Mouse (Mus musculus) limb, embryonic 11.5 days (tissue): ENCODE data around the gene Tk2. TPM values are rescaled to one million over a fixed set of nuclear protein-coding genes. Genes with fewer than 3 reads are reported as not detected.
A peak's percentile ranks its signal among the peaks of the same experiment; 100 is the strongest.

Source experiments
- ATAC-seq: fragments of 200-750 bp; cut with Nextera tagmentation; 2 replicates; pipeline ENCODE4 v1.8.0; 2017; ENCODE audit warnings: low read depth; ENCODE audit not compliant: insufficient number of reproducible peaks, low FRiP score, low TSS enrichment
- DNase-seq: peaks from one replicate; pipeline ENCODE4 v3.0.0-alpha.2; 2015; ENCODE audit warnings: low spot score
- H3K27ac ChIP-seq: fragments of 300-500 bp; sonication (generic); replicated peaks from 2 replicates; pipeline ENCODE4 v1.5.1; 2014; ENCODE audit warnings: low read depth, mild to moderate bottlenecking, low read length
- H3K27me3 ChIP-seq: fragments of 300-500 bp; sonication (generic); 2 replicates; pipeline ENCODE4 v1.6.1; 2014; ENCODE audit warnings: mild to moderate bottlenecking, low read length, mixed read lengths; ENCODE audit not compliant: control insufficient read depth, insufficient read depth
- H3K36me3 ChIP-seq: fragments of 300-500 bp; sonication (generic); 2 replicates; pipeline ENCODE4 v1.6.1; 2014; ENCODE audit warnings: mild to moderate bottlenecking, low read length, moderate library complexity, mixed read lengths; ENCODE audit not compliant: control insufficient read depth, insufficient read depth
- H3K4me1 ChIP-seq: fragments of 300-500 bp; sonication (generic); 2 replicates; pipeline ENCODE4 v1.6.1; 2014; ENCODE audit warnings: low read length, mixed read lengths; ENCODE audit not compliant: control insufficient read depth, insufficient read depth
- H3K4me2 ChIP-seq: fragments of 300-500 bp; sonication (generic); 2 replicates; pipeline ENCODE4 v1.6.1; 2014; ENCODE audit warnings: low read depth, mild to moderate bottlenecking, moderate library complexity; ENCODE audit not compliant: severe bottlenecking
- H3K4me3 ChIP-seq: fragments of 300-500 bp; sonication (generic); 2 replicates; pipeline ENCODE4 v1.5.1; 2014; ENCODE audit warnings: low read depth, low read length
- H3K9ac ChIP-seq: fragments of 300-500 bp; sonication (generic); 2 replicates; pipeline ENCODE4 v1.6.1; 2014; ENCODE audit warnings: mild to moderate bottlenecking, low read length
- H3K9me3 ChIP-seq: fragments of 300-500 bp; sonication (generic); 2 replicates; pipeline ENCODE4 v1.6.1; 2016; ENCODE audit warnings: low read length; ENCODE audit not compliant: control insufficient read depth
- WGBS: fragments of 180-500 bp; shearing (Covaris S2); extraction: QIAGEN DNeasy Blood & Tissue Kit; methylation state at CpG from one replicate; pipeline ENCODE4 v1.1.7; 2014; 5-methylcytosine and 5-hydroxymethylcytosine counted together
- polyA plus RNA-seq: library from polyadenylated mRNA; unstranded; fragments of >200 nt; fragmentation: Nextera tagmentation; extraction: Ambion mirVana; gene quantifications from 2 replicates; pipeline ENCODE4 v1.2.1, GENCODE M21; 2014

Gene Tk2
- polyA plus RNA-seq, 1 experiment from 2014 or later: 22.5 TPM

GRCm38 (mm10) chr8:104239418-104239861 lies 8.9 kb downstream of the Tk2 start:
- WGBS: 86% methylated on average over 10 of the region's 10 CpGs
- Histone ChIP-seq H3K4me2 (no peak overlapping the region), H3K27me3 (no peaks in the 10 kb centered on the region), H3K4me1 (no peaks in the 10 kb centered on the region), H3K9ac (no peak overlapping the region), H3K36me3 (peaks cover 8% of the 10 kb centered on the region), H3K4me3 (no peak overlapping the region), H3K27ac (no peak overlapping the region), H3K9me3 (no peaks in the 10 kb centered on the region)
- ATAC-seq: no peak
- DNase-seq: no peak

DNA sequence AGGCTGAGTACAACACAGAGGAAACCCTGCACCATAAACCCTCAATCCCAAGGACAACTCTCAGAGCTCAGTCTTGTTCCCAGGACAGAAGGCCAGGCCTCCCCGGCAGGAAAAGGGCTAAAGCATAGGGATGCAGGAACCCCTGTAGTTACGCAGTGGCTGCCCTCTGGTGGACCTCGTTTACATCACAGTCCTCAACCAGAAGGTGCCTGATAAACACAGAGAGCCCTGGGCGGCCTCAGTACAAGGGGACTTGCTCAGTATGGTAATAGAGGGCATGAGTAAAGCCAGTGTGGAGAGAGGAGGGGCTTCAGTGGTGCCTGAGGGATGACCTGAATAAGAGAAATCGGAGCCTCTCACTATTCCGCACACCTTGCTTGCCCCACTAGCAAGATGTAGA lies 13.8 kb downstream of the Tk2 start:
- no peak overlapping the region for H3K4me2 ChIP-seq
- H3K27me3 ChIP-seq: no peaks in the 10 kb centered on the region
- peaks cover 6% of the 10 kb centered on the region for H3K36me3 ChIP-seq
- H3K4me3 ChIP-seq: no peak overlapping the region
- no peaks in the 10 kb centered on the region for H3K9me3 ChIP-seq
- no peak overlapping the region for H3K27ac ChIP-seq
- H3K4me1 ChIP-seq: no peaks in the 10 kb centered on the region
- no peak overlapping the region for H3K9ac ChIP-seq
- DNase-seq (peak; percentile 32), ATAC-seq (0 out of 2 replicates have a peak, but pooled peaks have one; percentile 26)
- WGBS: 52% methylated on average over 6 of the region's 6 CpGs

DNA sequence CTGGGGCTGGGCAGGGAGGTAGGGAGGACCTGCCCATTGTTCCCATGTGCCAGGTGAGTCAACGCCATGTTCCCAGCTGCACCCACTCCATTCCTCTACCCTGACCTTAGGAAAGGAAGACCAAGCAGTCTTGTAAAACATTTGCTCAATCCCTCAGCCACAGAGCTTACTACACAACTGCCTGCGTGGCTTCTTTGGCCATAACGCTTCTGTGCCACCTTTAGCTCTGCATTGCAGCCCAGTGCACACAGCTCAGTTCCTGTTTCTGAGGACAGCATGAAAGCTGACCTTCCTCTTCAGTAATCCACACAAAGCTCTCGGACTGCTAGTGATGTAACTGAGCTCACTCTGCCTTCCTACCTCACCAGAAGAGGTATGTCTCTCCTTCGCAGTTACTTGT lies 15.4 kb downstream of the Tk2 start:
- no peaks in the 10 kb centered on the region for H3K4me1 ChIP-seq
- H3K4me3 ChIP-seq: no peak overlapping the region
- no peak overlapping the region for H3K4me2 ChIP-seq
- H3K27ac ChIP-seq: no peak overlapping the region
- peaks cover 2% of the 10 kb centered on the region; the same call in 1 of the 2 replicates for H3K36me3 ChIP-seq
- 93% methylated on average over 5 of the region's 5 CpGs for WGBS
- DNase-seq (no peak), ATAC-seq (no peak)
- no peaks in the 10 kb centered on the region for H3K9me3 ChIP-seq
- no peak overlapping the region for H3K9ac ChIP-seq
- H3K27me3 ChIP-seq: no peaks in the 10 kb centered on the region

DNA sequence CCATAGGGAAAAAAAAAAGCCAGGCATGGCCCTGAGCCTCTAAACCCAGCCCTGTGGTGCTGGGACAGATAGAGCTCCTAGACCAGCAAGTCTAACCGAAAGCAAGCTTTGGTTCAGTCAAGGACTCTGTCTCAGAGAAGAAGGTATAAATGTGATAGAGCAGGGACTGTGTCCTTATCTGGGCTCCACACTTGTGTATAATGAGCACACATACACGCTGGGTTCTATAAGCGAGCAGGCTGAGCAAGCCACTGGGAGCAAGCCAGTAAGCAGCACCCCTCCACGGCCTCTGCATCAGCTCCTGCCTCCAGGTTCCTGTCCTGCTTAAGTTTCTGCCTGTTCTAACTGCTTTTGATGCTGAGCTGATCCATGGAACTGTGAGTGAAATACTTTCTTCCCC lies 16.3 kb downstream of the Tk2 start:
- peaks cover 2% of the 10 kb centered on the region; the same call in 1 of the 2 replicates for H3K36me3 ChIP-seq
- no peaks in the 10 kb centered on the region for H3K27me3 ChIP-seq
- ATAC-seq (no peak), DNase-seq (no peak)
- H3K27ac ChIP-seq: no peak overlapping the region
- 93% methylated on average over 4 of the region's 4 CpGs for WGBS
- no peak overlapping the region for H3K4me3 ChIP-seq
- H3K9ac ChIP-seq: no peak overlapping the region
- no peaks in the 10 kb centered on the region for H3K9me3 ChIP-seq
- no peaks in the 10 kb centered on the region for H3K4me1 ChIP-seq
- H3K4me2 ChIP-seq: no peak overlapping the region

DNA sequence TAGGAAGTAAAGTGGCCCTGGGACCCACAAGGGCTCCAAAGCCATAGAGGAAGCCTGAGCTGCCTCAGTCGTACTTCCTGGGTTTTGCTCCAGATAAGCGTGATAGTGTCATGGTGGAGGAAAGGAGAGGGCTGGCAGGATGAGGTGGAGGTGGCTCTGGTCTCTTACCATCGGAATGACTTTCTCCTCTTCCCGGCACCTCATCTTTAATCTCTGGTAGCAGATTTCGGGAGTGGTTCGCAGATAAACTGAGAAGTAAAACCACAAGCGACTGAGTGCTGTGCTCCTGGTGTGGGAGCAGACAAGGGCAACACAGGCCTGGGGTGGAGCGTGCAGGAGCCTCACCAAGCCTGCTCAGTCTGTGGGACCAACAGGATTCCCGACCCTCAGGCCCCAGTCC lies 18.0 kb downstream of the Tk2 start:
- no peaks in the 10 kb centered on the region for H3K9me3 ChIP-seq
- ATAC-seq (no peak), DNase-seq (no peak)
- H3K4me3 ChIP-seq: no peak overlapping the region
- no peak overlapping the region for H3K4me2 ChIP-seq
- WGBS: 95% methylated on average over 9 of the region's 9 CpGs
- no peak overlapping the region for H3K9ac ChIP-seq
- H3K27me3 ChIP-seq: no peaks in the 10 kb centered on the region
- no peaks in the 10 kb centered on the region for H3K4me1 ChIP-seq
- peaks cover 4% of the 10 kb centered on the region; the same call in 1 of the 2 replicates for H3K36me3 ChIP-seq
- no peak overlapping the region for H3K27ac ChIP-seq

GRCm38 (mm10) chr8:104227048-104227447 lies 21.3 kb downstream of the Tk2 start:
- no peaks in the 10 kb centered on the region for H3K4me1 ChIP-seq
- H3K27me3 ChIP-seq: no peaks in the 10 kb centered on the region
- H3K4me3 ChIP-seq: no peak overlapping the region
- no peak overlapping the region for H3K4me2 ChIP-seq
- WGBS: 86% methylated on average over 5 of the region's 5 CpGs
- no peak overlapping the region for H3K27ac ChIP-seq
- no peaks in the 10 kb centered on the region for H3K9me3 ChIP-seq
- peaks cover 4% of the 10 kb centered on the region; the same call in 1 of the 2 replicates for H3K36me3 ChIP-seq
- no peak for DNase-seq
- H3K9ac ChIP-seq: no peak overlapping the region
- no peak for ATAC-seq

- H3K27me3 ChIP-seq: no peaks in the 10 kb centered on the region
- no peaks in the 10 kb centered on the region for H3K36me3 ChIP-seq
- H3K4me1 ChIP-seq: no peaks in the 10 kb centered on the region
- WGBS: 46% methylated on average over 5 of the region's 5 CpGs
- DNase-seq (peak; percentile 87), ATAC-seq (no peak)
- H3K4me2 ChIP-seq: no peak overlapping the region
- no peak overlapping the region for H3K9ac ChIP-seq
- H3K4me3 ChIP-seq: no peak overlapping the region
- no peaks in the 10 kb centered on the region for H3K9me3 ChIP-seq
- H3K27ac ChIP-seq: no peak overlapping the region
Observed at GRCm38 (mm10) chr8:104219806-104220205, 28.6 kb downstream of the Tk2 start.

- WGBS: 26% methylated on average over 11 of the region's 11 CpGs
- peak; percentile 61 for DNase-seq
- H3K4me1 ChIP-seq: no peaks in the 10 kb centered on the region
- H3K36me3 ChIP-seq: no peaks in the 10 kb centered on the region
- ATAC-seq: no peak
- H3K27me3 ChIP-seq: no peaks in the 10 kb centered on the region
- H3K9ac ChIP-seq: no peak overlapping the region
- H3K4me2 ChIP-seq: no peak overlapping the region
- H3K27ac ChIP-seq: no peak overlapping the region
- H3K9me3 ChIP-seq: no peaks in the 10 kb centered on the region
- H3K4me3 ChIP-seq: no peak overlapping the region
Observed at GRCm38 (mm10) chr8:104219079-104219478, 29.3 kb downstream of the Tk2 start.

DNA sequence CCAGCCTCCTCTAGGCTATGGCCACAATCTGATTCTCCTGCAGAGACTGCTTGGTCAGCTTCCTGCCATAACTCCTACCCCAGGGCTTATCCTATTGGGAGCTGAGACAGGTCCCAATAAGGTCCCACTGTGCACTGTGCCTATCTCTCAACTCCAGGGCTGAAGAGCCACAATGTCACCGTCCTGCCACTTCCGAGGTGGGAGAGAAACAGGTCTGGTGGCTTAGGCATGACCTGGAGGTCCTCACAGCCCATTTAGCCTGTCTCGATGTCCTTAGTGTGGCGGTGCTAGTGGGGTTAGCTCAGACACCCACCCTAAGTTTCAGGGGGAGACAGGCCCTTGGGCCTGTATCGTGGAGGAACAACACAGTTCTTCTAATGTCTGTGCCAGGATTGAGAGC lies 30.8 kb downstream of the Tk2 start:
- ATAC-seq (no peak), DNase-seq (no peak)
- Histone ChIP-seq H3K9me3 (no peaks in the 10 kb centered on the region), H3K27me3 (no peaks in the 10 kb centered on the region), H3K27ac (no peak overlapping the region), H3K4me3 (no peak overlapping the region), H3K9ac (no peak overlapping the region), H3K36me3 (no peaks in the 10 kb centered on the region), H3K4me2 (no peak overlapping the region), H3K4me1 (no peaks in the 10 kb centered on the region)
- WGBS: 87% methylated on average over 5 of the region's 5 CpGs
